29 mouse cellular contexts compared by ENCODE assay signal in the genomic region with DNA sequence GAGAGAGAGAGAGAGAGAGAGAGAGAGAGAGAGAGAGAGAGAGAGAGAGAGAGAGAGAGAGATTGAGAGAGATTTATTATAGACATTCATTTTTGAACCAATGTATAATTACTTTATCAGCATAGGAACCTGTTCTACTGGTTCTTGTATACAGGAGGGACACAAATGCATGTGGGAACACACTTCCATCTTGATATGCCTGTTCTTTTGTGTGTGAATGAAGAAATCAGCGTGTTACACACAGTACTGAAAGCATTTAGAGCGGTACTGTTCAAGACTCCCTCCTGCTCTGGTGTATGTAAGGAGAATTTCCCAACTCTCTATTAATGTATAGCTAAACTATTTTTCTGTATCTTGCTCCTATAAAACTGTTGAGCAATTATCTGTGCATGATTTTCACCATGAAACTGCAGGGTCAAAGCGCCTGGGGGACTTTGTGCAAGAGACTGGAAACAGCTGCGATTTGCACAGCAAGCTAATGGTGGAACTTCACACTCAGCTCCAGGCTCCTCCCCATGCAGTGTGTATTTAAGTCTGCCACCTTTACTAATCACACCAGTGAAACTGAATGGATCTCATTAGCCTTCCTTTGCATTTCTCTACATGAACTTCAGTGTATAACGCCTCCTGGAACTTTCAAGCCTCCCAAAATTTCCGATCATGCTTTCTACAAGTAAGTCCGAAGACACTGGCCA.
DNase-seq lines count a peak whose midpoint lies in the region; ATAC-seq and TF ChIP-seq lines count a peak whose summit lies in the region.
"Had no signal": no experiment of that assay in that cellular context is flagged by ENCODE, and none has a peak within 500 bp of the region (broad histone marks: within the 10 kb centered on the region; RNA-seq: fewer than 3 reads in every experiment).

No protein-coding gene starts in this region.

- no peaks in the 10 kb centered on the region for H3K4me1 ChIP-seq in kidney, embryonic 16.5 days (ENCODE audit: insufficient read depth, low read length)
- H3K4me1 ChIP-seq in midbrain, postnatal 0 days (ENCODE audit: insufficient read depth, low read length): no peaks in the 10 kb centered on the region
- peaks cover 2% of the 10 kb centered on the region for H3K4me1 ChIP-seq in midbrain, embryonic 13.5 days (replicated peaks)
- peaks cover 5% of the 10 kb centered on the region; the same call in 1 of the 2 replicates for H3K4me1 ChIP-seq in limb, embryonic 14.5 days (ENCODE audit: control insufficient read depth, insufficient read depth, low read length)
- H3K4me1 ChIP-seq: hindbrain, embryonic 10.5 days; liver, embryonic 15.5 days; midbrain, embryonic 15.5 days had no signal

- no peak for TF ChIP-seq CTCF in midbrain, postnatal 0 days (IDR thresholded peaks at IDR 0.05)

- H3K4me3 ChIP-seq in kidney, embryonic 16.5 days (ENCODE audit: low read length): no peak overlapping the region
- no peak overlapping the region for H3K4me3 ChIP-seq in midbrain, postnatal 0 days (ENCODE audit: low read depth, low read length)
- H3K4me3 ChIP-seq in midbrain, embryonic 13.5 days (replicated peaks): no peak overlapping the region
- H3K4me3 ChIP-seq in limb, embryonic 14.5 days (replicated peaks; ENCODE audit: low read length): no peak overlapping the region
- H3K4me3 ChIP-seq: forebrain, embryonic 10.5 days; hindbrain, embryonic 10.5 days; liver, embryonic 15.5 days; midbrain, embryonic 15.5 days; myocyte; neural tube, embryonic 13.5 days had no signal

- H3K9me3 ChIP-seq in kidney, embryonic 16.5 days (ENCODE audit: low read length): no peaks in the 10 kb centered on the region
- H3K9me3 ChIP-seq in midbrain, postnatal 0 days (ENCODE audit: low read length): no peaks in the 10 kb centered on the region
- H3K9me3 ChIP-seq in midbrain, embryonic 13.5 days: no peaks in the 10 kb centered on the region
- no peaks in the 10 kb centered on the region for H3K9me3 ChIP-seq in limb, embryonic 14.5 days (ENCODE audit: control insufficient read depth, low read length)
- H3K9me3 ChIP-seq: forebrain, embryonic 10.5 days; hindbrain, embryonic 10.5 days; liver, embryonic 15.5 days; midbrain, embryonic 15.5 days; neural tube, embryonic 13.5 days had no signal

- no peaks in the 10 kb centered on the region for H3K27me3 ChIP-seq in kidney, embryonic 16.5 days (ENCODE audit: insufficient read depth, low read length)
- no peaks in the 10 kb centered on the region for H3K27me3 ChIP-seq in midbrain, postnatal 0 days (ENCODE audit: insufficient read depth, low read length)
- H3K27me3 ChIP-seq in midbrain, embryonic 13.5 days: no peaks in the 10 kb centered on the region
- H3K27me3 ChIP-seq in limb, embryonic 14.5 days (ENCODE audit: control insufficient read depth, insufficient read depth, low read length): no peaks in the 10 kb centered on the region
- H3K27me3 ChIP-seq: CH12.LX; liver, embryonic 15.5 days; midbrain, embryonic 15.5 days; neural tube, embryonic 13.5 days; Patski had no signal

- TF ChIP-seq POLR2A in limb, embryonic 14.5 days (IDR thresholded peaks at IDR 0.05; ENCODE audit: borderline replicate concordance, extremely low read depth, insufficient read depth, insufficient read length): no peak

- H3K9ac ChIP-seq in kidney, embryonic 16.5 days (replicated peaks; ENCODE audit: low read length): no peak overlapping the region
- H3K9ac ChIP-seq in midbrain, postnatal 0 days (replicated peaks; ENCODE audit: low read length, poor library complexity, severe bottlenecking): no peak overlapping the region
- H3K9ac ChIP-seq in midbrain, embryonic 13.5 days (replicated peaks): no peak overlapping the region
- H3K9ac ChIP-seq in limb, embryonic 14.5 days (ENCODE audit: low read depth, low read length, severe bottlenecking): no peak overlapping the region
- H3K9ac ChIP-seq: liver, embryonic 15.5 days; midbrain, embryonic 15.5 days; neural tube, embryonic 13.5 days had no signal

- no peak for ATAC-seq in kidney, embryonic 16.5 days (ENCODE audit: low FRiP score, low TSS enrichment)
- no peak for ATAC-seq in midbrain, postnatal 0 days (ENCODE audit: low FRiP score)
- no peak for ATAC-seq in midbrain, embryonic 13.5 days
- ATAC-seq in limb, embryonic 14.5 days (ENCODE audit: low FRiP score, low read depth): no peak
- ATAC-seq: forebrain, embryonic 16.5 days; hindbrain, embryonic 16.5 days; midbrain, embryonic 15.5 days; Patski had no signal

- H3K36me3 ChIP-seq in kidney, embryonic 16.5 days (ENCODE audit: insufficient read depth, low read length): no peaks in the 10 kb centered on the region
- no peaks in the 10 kb centered on the region for H3K36me3 ChIP-seq in midbrain, postnatal 0 days (ENCODE audit: insufficient read depth, low read length)
- H3K36me3 ChIP-seq in midbrain, embryonic 13.5 days: no peaks in the 10 kb centered on the region
- no peaks in the 10 kb centered on the region for H3K36me3 ChIP-seq in limb, embryonic 14.5 days (ENCODE audit: control insufficient read depth, insufficient read depth, low read length)
- H3K36me3 ChIP-seq: forebrain, embryonic 10.5 days; G1E; hindbrain, embryonic 10.5 days; liver, embryonic 15.5 days; midbrain, embryonic 15.5 days; neural tube, embryonic 13.5 days had no signal

- no peak for DNase-seq in kidney, postnatal 36 days
- peak; percentile 3 for DNase-seq in midbrain, postnatal 0 days (ENCODE audit: low spot score)
- DNase-seq in limb, embryonic 14.5 days (ENCODE audit: low spot score): peak; percentile 25
- DNase-seq in frontal cortex, postnatal 14 days (ENCODE audit: low spot score in 2 of 2): no peak
- DNase-seq in right cerebral cortex, postnatal 25 days: no peak
- DNase-seq: B cell, adult 2 months; cerebellum, adult 2 months; cerebellum, postnatal 36 days; gastrocnemius, postnatal 36 days; kidney, adult 11 months; kidney, postnatal 14 days; layer of hippocampus, postnatal 36 days; liver; lung, postnatal 4 days; retina, postnatal 1 day; right cerebral cortex, postnatal 4 days had no signal

- H3K27ac ChIP-seq in kidney, embryonic 16.5 days (ENCODE audit: low read length): peak overlapping the region; percentile 26; the same call in 1 of the 2 replicates
- H3K27ac ChIP-seq in midbrain, postnatal 0 days (ENCODE audit: low read depth, low read length): no peak overlapping the region
- no peak overlapping the region for H3K27ac ChIP-seq in midbrain, embryonic 13.5 days
- H3K27ac ChIP-seq in limb, embryonic 14.5 days (replicated peaks; ENCODE audit: low read depth, low read length): no peak overlapping the region
- H3K27ac ChIP-seq: forebrain, embryonic 10.5 days; liver, embryonic 15.5 days; midbrain, embryonic 15.5 days; neural tube, embryonic 13.5 days had no signal

- no peak overlapping the region for H3K4me2 ChIP-seq in kidney, embryonic 16.5 days (replicated peaks; ENCODE audit: low read depth, low read length)
- H3K4me2 ChIP-seq in midbrain, postnatal 0 days (ENCODE audit: low read depth, low read length, poor library complexity, severe bottlenecking): no peak overlapping the region
- no peak overlapping the region for H3K4me2 ChIP-seq in midbrain, embryonic 13.5 days (replicated peaks)
- H3K4me2 ChIP-seq in limb, embryonic 14.5 days (replicated peaks; ENCODE audit: low read depth, low read length, severe bottlenecking): no peak overlapping the region
- H3K4me2 ChIP-seq: liver, embryonic 15.5 days; midbrain, embryonic 15.5 days; neural tube, embryonic 13.5 days had no signal

- 72% methylated on average over 7 of the region's 7 CpGs for WGBS in kidney, embryonic 16.5 days
- 83% methylated on average over 7 of the region's 7 CpGs for WGBS in midbrain, postnatal 0 days
- 83% methylated on average over 7 of the region's 7 CpGs for WGBS in midbrain, embryonic 13.5 days
- WGBS in limb, embryonic 14.5 days: 70% methylated on average over 7 of the region's 7 CpGs

Comparison
In these comparisons a context has a peak if more than half of its experiments do, and no peak if none do; other contexts are left out.
1. DNase-seq: peak in midbrain, postnatal 0 days (single experiment) and limb, embryonic 14.5 days (single experiment); none in kidney, postnatal 36 days (0 of 2), frontal cortex, postnatal 14 days (0 of 2) and right cerebral cortex, postnatal 25 days (single experiment).